Mouse (Mus musculus) heart, postnatal 0 days (tissue): ENCODE results near the gene Srebf1.

Experiments used
- CTCF ChIP-seq: IDR thresholded peaks from 2 replicates; pipeline ENCODE4 v1.5.1; 2016; ENCODE audit warnings: antibody characterized with exemption, control low read depth, low read depth
- EP300 ChIP-seq: IDR thresholded peaks from 2 replicates; pipeline ENCODE4 v1.6.1; 2016; ENCODE audit warnings: antibody characterized with exemption, low read depth

DNA sequence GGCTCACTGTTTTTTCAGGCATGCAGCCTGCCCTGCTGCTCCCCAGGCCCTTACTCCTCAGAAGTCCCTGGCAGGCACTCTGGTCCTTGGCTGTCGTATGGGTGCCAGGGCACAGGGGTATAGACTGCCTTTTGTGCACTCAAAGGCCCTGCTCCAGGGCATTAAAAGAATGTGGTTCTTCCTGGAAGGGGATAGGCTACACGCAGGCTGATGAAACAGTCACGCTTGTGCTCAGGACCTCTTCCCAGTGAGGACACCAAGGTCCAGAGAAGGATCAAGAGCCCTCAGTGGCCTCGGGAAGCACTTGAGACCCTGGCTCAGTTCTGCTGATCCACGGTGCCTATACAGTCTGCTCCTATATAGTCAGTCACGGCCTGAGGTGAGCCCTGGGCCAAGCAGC is 9.1 kb downstream of the Srebf1 start:
- no peak for TF ChIP-seq CTCF
- TF ChIP-seq EP300: no peak
